Mouse (Mus musculus) limb, embryonic 15.5 days (tissue): Measurements from ENCODE around the gene Cdh23. TPM values are rescaled to one million over a fixed set of nuclear protein-coding genes. Genes with fewer than 3 reads are reported as not detected.
A peak's percentile ranks its signal among the peaks of the same experiment; 100 is the strongest.

Experiments
- ATAC-seq: fragments of 200-750 bp; cut with Nextera tagmentation; 2 replicates; pipeline ENCODE4 v1.8.0; 2017; ENCODE audit warnings: low read depth, moderate TSS enrichment; ENCODE audit not compliant: insufficient number of reproducible peaks, low FRiP score, low TSS enrichment
- H3K27ac ChIP-seq: fragments of 300-500 bp; sonication (generic); 2 replicates; pipeline ENCODE4 v1.5.1; 2015; ENCODE audit warnings: moderate library complexity, mild to moderate bottlenecking, inconsistent platforms
- H3K27me3 ChIP-seq: fragments of 300-500 bp; sonication (generic); 2 replicates; pipeline ENCODE4 v1.6.1; 2015; ENCODE audit warnings: inconsistent platforms
- H3K36me3 ChIP-seq: fragments of 300-500 bp; sonication (generic); 2 replicates; pipeline ENCODE4 v1.6.1; 2015; ENCODE audit warnings: inconsistent platforms
- H3K4me1 ChIP-seq: fragments of 300-500 bp; sonication (generic); 2 replicates; pipeline ENCODE4 v1.6.1; 2015; ENCODE audit warnings: inconsistent platforms
- H3K4me2 ChIP-seq: fragments of 300-500 bp; sonication (generic); 2 replicates; pipeline ENCODE4 v1.6.1; 2015; ENCODE audit warnings: mild to moderate bottlenecking, inconsistent platforms
- H3K4me3 ChIP-seq: fragments of 300-500 bp; sonication (generic); 2 replicates; pipeline ENCODE4 v1.5.1; 2015; ENCODE audit warnings: mild to moderate bottlenecking, inconsistent platforms
- H3K9ac ChIP-seq: fragments of 300-500 bp; sonication (generic); 2 replicates; pipeline ENCODE4 v1.6.1; 2015; ENCODE audit warnings: inconsistent platforms
- H3K9me3 ChIP-seq: fragments of 300-500 bp; sonication (generic); 2 replicates; pipeline ENCODE4 v1.6.1; 2016; ENCODE audit warnings: inconsistent platforms
- WGBS: fragments of 180-500 bp; shearing (Covaris S2); methylation state at CpG from one replicate; pipeline ENCODE4 v1.1.7; 2015; 5-methylcytosine and 5-hydroxymethylcytosine counted together
- polyA plus RNA-seq: library from polyadenylated mRNA; unstranded; fragments of >200 nt; fragmentation: Nextera tagmentation; extraction: Ambion mirVana; gene quantifications from 2 replicates; pipeline ENCODE4 v1.2.1, GENCODE M21; 2015

Gene Cdh23
- polyA plus RNA-seq, 1 experiment from 2014 or later, result 1.6 TPM

DNA sequence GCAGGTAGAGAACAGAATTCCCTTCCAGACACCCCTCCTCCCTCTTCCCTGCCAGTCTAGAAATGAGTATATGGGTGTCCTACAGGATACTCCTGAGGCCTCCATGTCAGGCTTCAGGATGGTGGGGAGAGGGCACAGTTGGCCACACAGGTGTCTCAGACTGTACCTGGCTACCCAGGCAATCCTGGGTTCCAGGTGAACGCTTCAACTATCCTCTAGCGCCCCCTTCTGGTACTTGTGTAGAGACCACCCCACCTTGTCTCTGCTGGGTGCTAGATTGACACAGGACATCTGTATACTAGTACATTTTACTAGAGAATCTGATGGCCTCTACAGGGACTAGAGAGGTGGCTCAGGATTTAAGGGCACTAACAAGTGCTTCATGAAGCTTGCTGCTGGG is 253.2 kb downstream of the Cdh23 start:
- Histone ChIP-seq H3K9me3 (no peaks in the 10 kb centered on the region), H3K4me1 (no peaks in the 10 kb centered on the region), H3K4me3 (no peak overlapping the region), H3K27me3 (no peaks in the 10 kb centered on the region), H3K4me2 (no peak overlapping the region), H3K27ac (no peak overlapping the region), H3K36me3 (no peaks in the 10 kb centered on the region), H3K9ac (no peak overlapping the region)
- no peak for ATAC-seq
- WGBS, result 10% methylated on average over 2 of the region's 2 CpGs

DNA sequence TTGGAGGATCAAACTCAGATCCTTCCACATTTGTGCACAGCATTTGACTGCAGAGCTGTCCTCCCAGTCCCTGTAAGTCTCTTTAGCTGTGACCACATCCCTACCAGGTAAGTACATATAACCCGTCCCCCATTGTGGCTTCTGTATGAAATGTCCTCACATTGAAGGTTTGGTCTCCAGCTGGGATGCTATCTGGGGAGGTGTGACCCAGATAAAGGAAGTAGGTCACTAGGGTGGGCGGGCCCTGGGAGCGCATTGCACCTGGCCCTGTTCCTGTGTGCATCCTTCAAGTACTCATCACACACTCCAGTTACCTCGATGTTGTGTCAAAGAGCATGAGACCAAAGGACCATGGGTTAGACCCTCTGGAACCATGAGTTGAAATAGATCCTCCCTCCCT is 254.0 kb downstream of the Cdh23 start:
- no peaks in the 10 kb centered on the region for H3K4me1 ChIP-seq
- no peak overlapping the region for H3K9ac ChIP-seq
- H3K27ac ChIP-seq, result no peak overlapping the region
- no peaks in the 10 kb centered on the region for H3K9me3 ChIP-seq
- no peak overlapping the region for H3K4me2 ChIP-seq
- H3K4me3 ChIP-seq, result no peak overlapping the region
- H3K36me3 ChIP-seq, result no peaks in the 10 kb centered on the region
- no peaks in the 10 kb centered on the region for H3K27me3 ChIP-seq
- no peak for ATAC-seq
- 83% methylated on average over 4 of the region's 4 CpGs for WGBS

DNA sequence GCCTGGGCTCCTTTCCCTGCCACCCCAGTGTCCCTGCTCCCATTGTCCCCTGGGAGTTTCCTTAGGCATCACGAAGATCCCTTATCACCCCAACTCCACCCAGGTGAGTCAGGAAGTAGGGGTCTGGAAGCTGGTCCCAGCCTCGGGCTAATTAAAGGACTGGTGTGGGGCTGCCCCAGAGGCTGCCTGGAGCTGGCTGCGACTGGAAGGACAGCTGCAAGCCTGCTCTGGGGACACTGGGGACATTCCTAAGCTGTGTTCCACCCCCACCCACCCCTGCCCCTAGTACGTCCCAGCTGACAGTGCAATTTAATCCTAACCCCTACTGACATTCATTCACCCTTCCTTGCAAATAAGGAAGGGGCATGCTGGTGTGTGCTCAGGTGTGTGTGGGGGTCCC is 263.6 kb downstream of the Cdh23 start:
- no peaks in the 10 kb centered on the region for H3K9me3 ChIP-seq
- no peaks in the 10 kb centered on the region for H3K4me1 ChIP-seq
- no peaks in the 10 kb centered on the region for H3K36me3 ChIP-seq
- H3K9ac ChIP-seq, result no peak overlapping the region
- ATAC-seq, result peak; percentile 23; the same call in 1 of the 2 replicates
- H3K4me3 ChIP-seq, result no peak overlapping the region
- H3K27ac ChIP-seq, result no peak overlapping the region
- H3K27me3 ChIP-seq, result peaks cover 5% of the 10 kb centered on the region; the same call in 1 of the 2 replicates
- no peak overlapping the region for H3K4me2 ChIP-seq
- 30% methylated on average over 4 of the region's 4 CpGs for WGBS

DNA sequence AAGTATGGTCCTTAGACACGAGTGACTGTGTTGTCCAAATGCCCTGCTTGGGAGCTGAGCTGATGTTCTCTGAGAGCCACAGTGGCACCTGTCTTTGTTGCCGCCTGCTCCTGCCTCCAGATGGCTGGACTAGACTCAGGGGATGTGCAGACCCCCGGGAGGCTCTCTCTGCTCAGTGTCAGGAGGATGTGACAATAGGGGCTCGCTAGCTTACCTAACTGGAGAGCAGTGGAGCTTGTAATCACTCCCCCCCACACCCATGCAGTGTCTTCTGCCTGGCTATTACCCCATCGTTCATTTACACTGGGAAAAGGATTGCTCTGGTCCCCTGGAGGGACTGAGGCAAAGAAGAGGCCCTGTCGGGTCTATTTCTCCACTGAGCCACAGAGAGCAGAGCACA is 265.7 kb downstream of the Cdh23 start:
- Histone ChIP-seq H3K9ac (no peak overlapping the region), H3K27me3 (peaks cover 5% of the 10 kb centered on the region; the same call in 1 of the 2 replicates), H3K36me3 (no peaks in the 10 kb centered on the region), H3K9me3 (peaks cover 3% of the 10 kb centered on the region; the same call in 1 of the 2 replicates), H3K27ac (no peak overlapping the region), H3K4me2 (no peak overlapping the region), H3K4me3 (no peak overlapping the region), H3K4me1 (no peaks in the 10 kb centered on the region)
- WGBS, result 51% methylated on average over 6 of the region's 6 CpGs
- ATAC-seq, result no peak

DNA sequence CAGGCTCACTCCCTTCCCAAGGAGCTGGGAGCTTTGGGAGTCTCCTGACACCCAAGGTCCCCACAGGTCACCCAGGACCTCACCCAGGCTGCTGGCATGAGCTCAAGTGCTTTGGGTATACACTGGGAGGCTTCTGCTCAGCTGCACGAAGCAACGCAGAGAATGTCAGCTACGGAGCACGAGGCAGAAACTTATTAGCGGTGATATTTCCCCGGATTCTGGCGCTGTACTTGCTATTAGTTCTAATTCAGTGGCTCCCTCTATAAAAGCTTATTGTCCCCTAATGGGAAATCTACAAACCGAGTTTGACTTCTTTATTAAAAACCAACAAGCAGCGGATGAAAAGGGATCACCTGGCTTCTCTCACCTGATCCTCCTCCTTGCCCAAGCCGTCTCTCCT is 266.3 kb downstream of the Cdh23 start:
- 65% methylated on average over 10 of the region's 10 CpGs for WGBS
- no peak for ATAC-seq
- Histone ChIP-seq H3K4me1 (no peaks in the 10 kb centered on the region), H3K27me3 (peaks cover 5% of the 10 kb centered on the region; the same call in 1 of the 2 replicates), H3K9me3 (peaks cover 9% of the 10 kb centered on the region; the same call in 1 of the 2 replicates), H3K4me2 (no peak overlapping the region), H3K4me3 (no peak overlapping the region), H3K36me3 (no peaks in the 10 kb centered on the region), H3K9ac (no peak overlapping the region), H3K27ac (no peak overlapping the region)

DNA sequence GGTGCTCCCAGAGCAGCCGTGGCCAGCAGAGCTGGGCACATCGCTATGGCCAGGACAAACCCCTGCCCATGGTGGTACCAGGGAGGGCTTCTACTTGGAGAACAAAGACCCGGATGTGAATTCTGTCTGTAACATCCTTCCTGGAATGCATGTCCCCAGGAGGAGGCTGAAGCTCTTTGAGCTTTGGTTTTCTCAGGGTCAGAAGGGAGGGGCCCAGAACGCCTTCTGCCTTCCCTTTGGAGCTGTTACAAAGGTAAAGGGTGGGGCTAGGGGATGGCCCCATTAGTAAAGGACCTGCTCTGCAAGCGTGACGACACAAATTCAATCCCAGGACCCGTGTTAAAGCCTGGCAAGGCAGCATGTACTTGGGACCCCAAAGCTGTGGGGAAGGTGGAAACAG is 273.5 kb downstream of the Cdh23 start:
- WGBS, result 62% methylated on average over 7 of the region's 7 CpGs
- Histone ChIP-seq H3K4me2 (no peak overlapping the region), H3K9ac (no peak overlapping the region), H3K9me3 (peaks cover 9% of the 10 kb centered on the region; the same call in 1 of the 2 replicates), H3K36me3 (no peaks in the 10 kb centered on the region), H3K4me1 (no peaks in the 10 kb centered on the region), H3K27ac (no peak overlapping the region), H3K4me3 (no peak overlapping the region), H3K27me3 (no peaks in the 10 kb centered on the region)
- ATAC-seq, result no peak

DNA sequence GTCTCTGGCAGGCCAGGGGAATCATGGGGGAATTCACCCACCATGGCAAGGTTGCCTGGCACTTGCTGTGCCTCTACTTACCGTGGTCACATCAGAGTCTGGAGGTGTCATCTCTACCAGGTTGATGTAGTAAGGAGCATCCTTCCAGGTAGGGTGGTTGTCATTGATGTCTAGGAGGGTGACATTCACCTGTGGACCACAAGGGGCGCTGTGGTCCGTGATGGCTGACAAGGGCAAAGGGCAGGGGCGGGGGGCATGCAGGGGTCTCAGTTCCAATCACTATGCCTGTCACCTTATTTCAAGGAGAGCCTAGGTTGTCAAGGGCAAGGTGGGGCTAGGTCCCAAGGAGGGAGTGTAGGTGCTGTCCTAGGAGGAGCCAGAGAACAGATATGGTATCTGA is 276.7 kb downstream of the Cdh23 start:
- 21% methylated on average over 4 of the region's 4 CpGs for WGBS
- H3K27me3 ChIP-seq, result peaks cover 5% of the 10 kb centered on the region; the same call in 1 of the 2 replicates
- no peaks in the 10 kb centered on the region for H3K36me3 ChIP-seq
- no peaks in the 10 kb centered on the region for H3K4me1 ChIP-seq
- ATAC-seq, result no peak
- no peak overlapping the region for H3K4me2 ChIP-seq
- no peak overlapping the region for H3K27ac ChIP-seq
- H3K4me3 ChIP-seq, result no peak overlapping the region
- no peaks in the 10 kb centered on the region for H3K9me3 ChIP-seq
- no peak overlapping the region for H3K9ac ChIP-seq

DNA sequence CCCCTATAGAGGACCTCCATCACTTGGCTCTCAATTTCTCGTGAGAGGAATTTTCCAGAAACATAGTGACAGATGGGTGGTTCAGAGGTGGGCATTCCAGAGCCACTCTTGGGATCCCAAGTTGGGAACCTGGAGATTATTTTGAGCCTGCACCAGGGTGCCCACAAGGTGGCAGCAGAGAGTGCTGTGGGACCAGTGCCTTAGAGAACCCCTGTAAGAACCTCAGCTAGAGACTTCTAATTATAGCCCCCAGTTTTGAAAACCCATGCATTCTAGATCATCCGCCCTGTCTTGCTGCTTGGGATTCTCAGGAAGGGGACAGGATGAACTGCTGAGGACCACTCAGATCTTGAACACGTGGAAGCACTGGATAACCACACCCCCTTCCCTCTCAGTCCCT is 278.2 kb downstream of the Cdh23 start:
- no peak overlapping the region for H3K4me2 ChIP-seq
- no peak overlapping the region for H3K27ac ChIP-seq
- peaks cover 8% of the 10 kb centered on the region for H3K27me3 ChIP-seq
- H3K36me3 ChIP-seq, result no peaks in the 10 kb centered on the region
- no peak for ATAC-seq
- no peak overlapping the region for H3K4me3 ChIP-seq
- 11% methylated on average over 3 of the region's 3 CpGs for WGBS
- no peaks in the 10 kb centered on the region for H3K9me3 ChIP-seq
- H3K4me1 ChIP-seq, result no peaks in the 10 kb centered on the region
- no peak overlapping the region for H3K9ac ChIP-seq

DNA sequence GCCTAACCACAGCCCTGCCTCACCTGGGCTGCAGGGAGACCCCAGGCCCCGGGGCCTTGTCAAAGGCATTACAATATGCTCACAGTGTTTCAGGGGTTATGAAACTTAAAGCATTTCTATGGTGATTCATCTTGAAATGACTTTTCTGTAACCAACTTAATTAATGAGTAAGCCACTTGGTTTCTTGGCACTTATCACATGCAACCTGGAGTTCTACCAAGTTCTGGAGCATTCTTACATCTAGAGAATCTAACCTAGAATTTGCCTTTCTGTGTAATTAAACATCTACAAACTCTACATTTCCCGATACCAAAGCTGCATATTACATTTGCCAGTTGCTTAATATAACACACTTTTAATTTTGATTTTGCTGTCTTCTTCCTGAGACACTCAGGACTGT is 279.2 kb downstream of the Cdh23 start:
- H3K4me1 ChIP-seq, result no peaks in the 10 kb centered on the region
- H3K9me3 ChIP-seq, result no peaks in the 10 kb centered on the region
- no peak for ATAC-seq
- no peaks in the 10 kb centered on the region for H3K36me3 ChIP-seq
- peaks cover 8% of the 10 kb centered on the region for H3K27me3 ChIP-seq
- no peak overlapping the region for H3K4me3 ChIP-seq
- H3K27ac ChIP-seq, result no peak overlapping the region
- H3K9ac ChIP-seq, result no peak overlapping the region
- no peak overlapping the region for H3K4me2 ChIP-seq
- WGBS, result 77% methylated on average over 2 of the region's 2 CpGs

DNA sequence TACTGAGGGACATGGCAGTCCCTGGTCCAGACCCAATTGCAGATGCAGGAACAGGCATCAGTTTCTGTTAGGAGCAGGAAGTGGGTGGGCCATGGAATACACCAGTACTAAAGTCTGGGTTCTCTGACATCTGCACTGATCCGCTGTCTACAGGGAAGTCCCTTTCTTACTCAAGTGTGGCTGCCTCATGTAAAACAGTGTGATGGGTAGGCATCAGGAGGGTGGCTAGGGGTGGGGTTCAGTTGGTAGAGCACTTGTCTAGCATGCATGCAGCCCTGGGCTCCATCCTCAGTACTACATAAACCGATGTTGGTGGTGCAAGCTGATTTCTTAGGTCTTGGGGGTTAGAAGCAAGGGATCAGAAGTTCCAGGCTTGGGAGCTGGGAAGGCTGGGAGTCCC is 282.5 kb downstream of the Cdh23 start:
- Histone ChIP-seq H3K9ac (no peak overlapping the region), H3K4me2 (no peak overlapping the region), H3K27me3 (peaks cover 13% of the 10 kb centered on the region), H3K4me1 (no peaks in the 10 kb centered on the region), H3K27ac (no peak overlapping the region), H3K36me3 (no peaks in the 10 kb centered on the region), H3K9me3 (no peaks in the 10 kb centered on the region), H3K4me3 (no peak overlapping the region)
- WGBS, result 86% methylated on average over 2 of the region's 2 CpGs
- ATAC-seq, result no peak

DNA sequence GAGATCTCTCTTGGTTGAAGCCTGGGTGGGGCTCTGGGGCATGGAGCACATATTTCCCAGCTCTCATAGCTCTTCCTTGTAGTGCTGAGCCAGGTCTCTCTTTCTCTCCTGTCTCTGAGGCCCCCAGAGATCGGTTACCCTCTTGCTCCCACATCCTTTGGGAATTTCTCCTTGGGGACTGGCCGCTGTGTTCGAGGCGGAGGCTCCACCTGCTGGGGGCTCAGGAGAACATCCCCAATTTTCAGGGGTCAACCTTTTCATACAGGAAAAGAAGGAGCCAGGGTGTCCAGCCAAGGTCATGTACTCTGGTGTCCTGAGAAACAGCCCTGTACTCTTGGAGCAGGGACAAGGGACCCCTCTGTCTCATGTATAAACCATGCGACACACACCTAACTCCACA is 284.5 kb downstream of the Cdh23 start:
- H3K36me3 ChIP-seq, result no peaks in the 10 kb centered on the region
- no peak overlapping the region for H3K4me2 ChIP-seq
- no peaks in the 10 kb centered on the region for H3K9me3 ChIP-seq
- 22% methylated on average over 5 of the region's 5 CpGs for WGBS
- H3K9ac ChIP-seq, result no peak overlapping the region
- peaks cover 13% of the 10 kb centered on the region for H3K27me3 ChIP-seq
- no peak overlapping the region for H3K27ac ChIP-seq
- no peak overlapping the region for H3K4me3 ChIP-seq
- ATAC-seq, result no peak
- 0 out of 2 replicates have a peak, but pooled peaks cover 4% of the 10 kb centered on the region for H3K4me1 ChIP-seq

DNA sequence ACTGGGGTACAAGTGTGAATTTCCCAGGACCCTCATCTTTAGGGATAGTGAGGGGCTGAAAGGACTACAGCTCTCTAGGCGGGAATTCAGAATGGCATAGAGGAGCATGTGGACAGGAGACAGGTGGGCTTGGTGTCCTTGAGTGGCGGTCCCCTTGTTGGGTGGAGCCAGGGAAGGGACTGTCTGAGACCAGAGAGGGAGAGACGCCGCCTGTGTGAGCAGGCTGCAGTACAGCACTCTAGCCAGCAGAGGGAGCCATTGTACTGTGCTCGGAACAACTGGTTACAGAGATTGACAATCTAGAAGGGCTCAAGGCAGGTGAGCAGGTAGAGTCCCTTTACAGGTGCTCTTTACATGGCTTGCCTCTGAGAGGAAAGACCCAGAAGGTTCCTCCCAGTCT is 288.5 kb downstream of the Cdh23 start:
- no peak overlapping the region for H3K9ac ChIP-seq
- no peak for ATAC-seq
- peaks cover 15% of the 10 kb centered on the region for H3K4me1 ChIP-seq
- H3K36me3 ChIP-seq, result no peaks in the 10 kb centered on the region
- H3K9me3 ChIP-seq, result no peaks in the 10 kb centered on the region
- no peak overlapping the region for H3K4me2 ChIP-seq
- no peak overlapping the region for H3K4me3 ChIP-seq
- peaks cover 5% of the 10 kb centered on the region; the same call in 1 of the 2 replicates for H3K27me3 ChIP-seq
- 2% methylated on average over 5 of the region's 5 CpGs for WGBS
- no peak overlapping the region for H3K27ac ChIP-seq
